Mouse (Mus musculus) limb, embryonic 14.5 days (tissue): ENCODE measurements around the gene Dnmt1. TPM values are rescaled to one million over a fixed set of nuclear protein-coding genes. Genes with fewer than 3 reads are reported as not detected.
A peak's percentile ranks its signal among the peaks of the same experiment; 100 is the strongest.

Source experiments
- ATAC-seq: fragments of 200-750 bp; cut with Nextera tagmentation; 2 replicates; pipeline ENCODE4 v1.8.0; 2017; ENCODE audit warnings: low read depth, moderate number of reproducible peaks, moderate TSS enrichment; ENCODE audit not compliant: low FRiP score
- DNase-seq: peaks from one replicate; pipeline ENCODE4 v3.0.0-alpha.2; 2015; ENCODE audit warnings: low spot score
- H3K27ac ChIP-seq: fragments of 300-500 bp; sonication (generic); replicated peaks from 2 replicates; pipeline ENCODE4 v1.5.1; 2014; ENCODE audit warnings: low read depth, mild to moderate bottlenecking, low read length, moderate library complexity, mixed read lengths
- H3K27me3 ChIP-seq: fragments of 300-500 bp; sonication (generic); 2 replicates; pipeline ENCODE4 v1.6.1; 2014; ENCODE audit warnings: low read length, mixed read lengths; ENCODE audit not compliant: control insufficient read depth, insufficient read depth
- H3K36me3 ChIP-seq: fragments of 300-500 bp; sonication (generic); 2 replicates; pipeline ENCODE4 v1.6.1; 2014; ENCODE audit warnings: mild to moderate bottlenecking, low read length, moderate library complexity, mixed read lengths; ENCODE audit not compliant: control insufficient read depth, insufficient read depth
- H3K4me1 ChIP-seq: fragments of 300-500 bp; sonication (generic); 2 replicates; pipeline ENCODE4 v1.6.1; 2014; ENCODE audit warnings: antibody characterized with exemption, low read length, mixed read lengths; ENCODE audit not compliant: control insufficient read depth, insufficient read depth
- H3K4me2 ChIP-seq: fragments of 300-500 bp; sonication (generic); replicated peaks from 2 replicates; pipeline ENCODE4 v1.6.1; 2014; ENCODE audit warnings: low read depth, mild to moderate bottlenecking, low read length, moderate library complexity; ENCODE audit not compliant: severe bottlenecking
- H3K4me3 ChIP-seq: fragments of 300-500 bp; sonication (generic); replicated peaks from 2 replicates; pipeline ENCODE4 v1.5.1; 2014; ENCODE audit warnings: low read length
- H3K9ac ChIP-seq: fragments of 300-500 bp; sonication (generic); 2 replicates; pipeline ENCODE4 v1.6.1; 2014; ENCODE audit warnings: mild to moderate bottlenecking, low read depth, low read length, moderate library complexity; ENCODE audit not compliant: severe bottlenecking
- H3K9me3 ChIP-seq: fragments of 300-500 bp; sonication (generic); 2 replicates; pipeline ENCODE4 v1.6.1; 2016; ENCODE audit warnings: low read length; ENCODE audit not compliant: control insufficient read depth
- POLR2A ChIP-seq: fragments of 200-500 bp; IDR thresholded peaks from 2 replicates; pipeline ENCODE4 v1.8.0; 2012; ENCODE audit warnings: inconsistent platforms, mild to moderate bottlenecking, moderate library complexity, borderline replicate concordance; ENCODE audit not compliant: insufficient read depth, insufficient read length; ENCODE audit errors: extremely low read depth
- WGBS: fragments of 180-500 bp; shearing (Covaris S2); extraction: QIAGEN DNeasy Blood & Tissue Kit; methylation state at CpG from one replicate; pipeline ENCODE4 v1.1.7; 2014; 5-methylcytosine and 5-hydroxymethylcytosine counted together
- polyA plus RNA-seq, 2 experiments: library from polyadenylated mRNA; depleted of rRNA in 1 of 2; stranded (reverse) in 1 of 2; unstranded in 1 of 2; fragments of >200 nt; fragmentation: Nextera tagmentation in 1 of 2; extraction: Ambion mirVana in 1 of 2; gene quantifications; 2 replicates each; pipeline versions ENCODE4 v1.2.1 to v1.2.3; 2012 to 2014

The Dnmt1 gene
- polyA plus RNA-seq, 2 experiments, result 62.0 to 115 TPM

DNA sequence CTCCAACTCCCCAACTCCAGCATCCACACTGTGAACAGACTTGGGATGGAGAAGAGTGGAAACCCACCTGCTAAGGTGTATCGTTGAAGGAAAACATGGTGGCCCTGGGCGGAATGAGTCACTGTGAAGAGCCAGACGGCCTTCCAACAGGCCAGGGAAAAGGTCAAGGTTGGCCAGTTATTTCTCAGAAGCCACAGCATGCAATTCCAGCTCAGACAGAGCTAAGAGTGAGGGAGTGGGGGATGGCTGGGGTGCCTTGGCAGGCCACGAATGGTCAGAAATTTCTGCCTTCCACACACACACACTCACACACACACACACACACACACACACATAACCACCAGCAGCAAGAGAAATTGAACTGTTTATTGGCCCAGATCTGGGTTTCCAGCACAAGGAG, 5.9 kb upstream of the Dnmt1 start:
- ATAC-seq (no peak), DNase-seq (no peak)
- Histone ChIP-seq H3K27me3 (no peaks in the 10 kb centered on the region), H3K4me2 (no peak overlapping the region), H3K4me3 (no peak overlapping the region), H3K9ac (no peak overlapping the region), H3K27ac (no peak overlapping the region), H3K4me1 (no peaks in the 10 kb centered on the region), H3K9me3 (no peaks in the 10 kb centered on the region), H3K36me3 (peaks cover 61% of the 10 kb centered on the region)
- 76% methylated on average over 4 of the region's 4 CpGs for WGBS
- no peak for TF ChIP-seq POLR2A

DNA sequence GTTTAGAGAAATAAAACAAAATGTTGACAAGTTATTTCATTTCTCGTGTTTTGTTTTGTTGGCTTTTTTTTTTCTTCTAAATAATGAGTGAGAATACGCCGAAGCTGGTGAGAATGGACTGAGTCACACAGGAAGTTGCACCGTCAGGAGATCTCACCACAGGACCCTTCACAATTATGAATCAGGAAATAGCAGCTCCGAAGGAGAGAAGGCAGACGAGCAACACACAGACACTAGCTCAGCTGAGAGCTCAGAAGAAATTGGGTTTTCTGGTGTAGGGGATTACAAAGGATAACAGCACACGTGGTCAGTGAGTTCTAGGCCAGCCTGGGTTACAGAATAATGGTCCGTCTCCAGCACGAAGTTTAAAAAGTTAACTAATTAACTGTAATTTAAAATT, 1.9 kb upstream of the Dnmt1 start:
- no peak overlapping the region for H3K27ac ChIP-seq
- H3K9ac ChIP-seq, result no peak overlapping the region
- DNase-seq (no peak), ATAC-seq (no peak)
- 73% methylated on average over 9 of the region's 9 CpGs for WGBS
- H3K9me3 ChIP-seq, result no peaks in the 10 kb centered on the region
- no peaks in the 10 kb centered on the region for H3K27me3 ChIP-seq
- TF ChIP-seq POLR2A, result no peak
- H3K4me2 ChIP-seq, result no peak overlapping the region
- H3K36me3 ChIP-seq, result peaks cover 27% of the 10 kb centered on the region
- H3K4me1 ChIP-seq, result no peaks in the 10 kb centered on the region
- no peak overlapping the region for H3K4me3 ChIP-seq

DNA sequence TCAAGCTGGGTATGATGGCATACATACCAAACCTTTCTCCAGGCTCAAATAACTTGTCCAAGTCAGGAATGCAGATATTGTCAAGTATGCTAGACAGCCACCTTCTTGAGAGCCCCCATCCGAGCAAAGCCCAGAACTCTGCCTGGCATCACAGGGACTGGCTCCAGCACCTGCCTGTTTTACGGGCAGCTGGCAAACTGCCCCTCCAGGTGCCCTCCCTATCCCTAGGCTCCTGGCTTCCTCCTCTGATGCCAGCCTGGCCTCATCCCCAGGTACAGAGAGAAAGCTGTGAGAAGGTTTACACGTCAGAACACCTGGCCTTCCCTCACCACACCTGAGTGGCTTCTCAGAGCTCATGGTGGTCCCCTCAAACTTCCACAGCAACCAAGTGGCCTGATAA, 2.7 kb downstream of the Dnmt1 start:
- H3K4me1 ChIP-seq, result no peaks in the 10 kb centered on the region
- H3K4me2 ChIP-seq, result no peak overlapping the region
- no peak for ATAC-seq
- no peak overlapping the region for H3K9ac ChIP-seq
- TF ChIP-seq POLR2A, result no peak
- H3K27ac ChIP-seq, result no peak overlapping the region
- H3K36me3 ChIP-seq, result no peaks in the 10 kb centered on the region
- no peaks in the 10 kb centered on the region for H3K9me3 ChIP-seq
- H3K4me3 ChIP-seq, result no peak overlapping the region
- DNase-seq, result no peak
- 74% methylated on average over 3 of the region's 3 CpGs for WGBS
- no peaks in the 10 kb centered on the region for H3K27me3 ChIP-seq

DNA sequence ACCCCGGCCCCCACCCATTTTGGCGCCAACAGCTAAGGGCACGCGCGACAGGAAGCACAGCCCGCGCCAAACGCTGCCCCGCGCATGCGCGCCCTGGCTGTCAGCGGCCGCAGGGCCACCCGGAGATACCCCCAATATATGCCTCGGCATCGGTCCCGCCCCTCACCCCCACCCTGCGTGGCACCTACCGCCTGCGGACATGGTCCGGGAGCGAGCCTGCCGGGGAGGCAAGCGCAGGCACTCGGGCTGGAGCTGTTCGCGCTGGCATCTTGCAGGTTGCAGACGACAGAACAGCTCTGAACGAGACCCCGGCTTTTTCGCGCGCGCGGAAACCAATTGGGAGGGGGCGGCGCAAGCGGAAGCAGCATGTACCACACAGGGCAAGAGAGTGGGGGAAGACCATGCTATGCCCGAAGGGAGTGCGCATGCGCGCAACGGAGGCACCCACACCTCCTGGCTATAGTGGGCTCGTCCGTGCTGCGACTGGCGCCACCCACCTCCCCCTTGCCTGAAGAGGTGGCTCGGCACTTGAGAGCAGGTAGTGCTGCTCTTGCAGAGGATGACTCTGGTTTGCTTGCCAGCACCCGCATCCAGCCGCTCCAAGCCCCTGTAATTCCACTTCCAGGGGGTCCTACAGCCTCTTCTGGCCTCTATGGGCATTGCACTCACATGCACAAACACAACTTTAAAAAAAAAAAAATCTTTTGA, 7.0 kb downstream of the Dnmt1 start:
- peaks cover 7% of the 10 kb centered on the region; the same call in 1 of the 2 replicates for H3K4me1 ChIP-seq
- H3K9ac ChIP-seq, result peak overlapping the region; percentile 70
- H3K36me3 ChIP-seq, result 0 out of 2 replicates have a peak, but pooled peaks cover 4% of the 10 kb centered on the region
- DNase-seq, result peak; percentile 97
- 3% methylated on average over 49 of the region's 51 CpGs for WGBS
- no peaks in the 10 kb centered on the region for H3K27me3 ChIP-seq
- peak overlapping the region; percentile 83 for H3K4me3 ChIP-seq
- ATAC-seq, result peak; percentile 96
- H3K9me3 ChIP-seq, result no peaks in the 10 kb centered on the region
- H3K27ac ChIP-seq, result peak overlapping the region; percentile 84
- H3K4me2 ChIP-seq, result peak overlapping the region; percentile 66
- TF ChIP-seq POLR2A, result peak; percentile 81; the same call in 1 of the 2 replicates

DNA sequence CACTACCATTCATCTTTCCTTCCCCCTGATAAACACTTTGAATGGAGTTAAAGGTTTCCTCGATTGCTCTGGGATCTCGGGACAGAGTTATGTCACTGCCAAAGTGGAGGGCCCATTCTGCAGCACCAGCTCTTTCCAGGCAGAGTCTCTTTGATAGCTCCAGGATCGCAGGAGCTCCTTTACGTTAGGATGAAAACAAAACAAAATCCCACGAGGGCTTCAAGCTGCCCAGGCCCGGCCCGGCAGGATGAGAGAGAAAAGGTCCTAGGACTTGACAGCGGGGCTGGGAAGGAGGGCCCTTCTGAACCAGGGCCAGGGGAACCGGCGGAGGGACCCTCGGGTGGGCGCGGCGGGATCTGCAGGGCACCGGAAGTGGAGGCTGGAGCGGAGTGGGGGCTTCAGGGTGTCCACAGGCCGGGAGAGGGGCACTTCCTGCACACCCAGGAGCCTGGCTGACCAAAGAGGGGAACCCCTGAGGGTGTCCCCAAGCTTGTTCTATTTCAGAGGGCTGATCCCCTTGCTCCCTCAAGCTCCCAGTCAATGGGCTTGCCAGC, 7.6 kb downstream of the Dnmt1 start:
- no peaks in the 10 kb centered on the region for H3K27me3 ChIP-seq
- H3K9ac ChIP-seq, result peak overlapping the region; percentile 70
- H3K4me2 ChIP-seq, result peak overlapping the region; percentile 66
- DNase-seq, result no peak
- peak overlapping the region; percentile 83 for H3K4me3 ChIP-seq
- under 1% methylated on average over 16 of the region's 17 CpGs for WGBS
- no peak for TF ChIP-seq POLR2A
- H3K27ac ChIP-seq, result peak overlapping the region; percentile 84
- ATAC-seq, result peak; percentile 42
- no peaks in the 10 kb centered on the region for H3K9me3 ChIP-seq
- H3K36me3 ChIP-seq, result peaks cover 5% of the 10 kb centered on the region; the same call in 1 of the 2 replicates
- peaks cover 7% of the 10 kb centered on the region; the same call in 1 of the 2 replicates for H3K4me1 ChIP-seq
